Mouse (Mus musculus): ENCODE data around the gene C2cd4a.

- TF ChIP-seq CTCF (IDR thresholded peaks at IDR 0.05; ENCODE audit: low read depth, low read length) (no peak), GATA1 (IDR thresholded peaks at IDR 0.05; ENCODE audit: borderline replicate concordance, low read length) (no peak), TAL1 (conservative IDR thresholded peaks at IDR 0.05; ENCODE audit: low read depth, low read length) (no peak), POLR2AphosphoS5 (IDR thresholded peaks at IDR 0.05; ENCODE audit: insufficient replicate concordance, low read depth, low read length) (no peak), GATA2 (IDR thresholded peaks at IDR 0.05; ENCODE audit: borderline replicate concordance, low read depth, low read length) (no peak)
Observed at GRCm38 (mm10) chr9:67818668-67818950, 13.5 kb downstream of the C2cd4a start.
